Mouse (Mus musculus): Measurements from ENCODE around the gene Myh3.
"Not testable (repeated sequence)": the region's sequence is repeated elsewhere in the genome, so short reads cannot be mapped to it uniquely, and the experiment has no call there.

Gene Myh3

DNA sequence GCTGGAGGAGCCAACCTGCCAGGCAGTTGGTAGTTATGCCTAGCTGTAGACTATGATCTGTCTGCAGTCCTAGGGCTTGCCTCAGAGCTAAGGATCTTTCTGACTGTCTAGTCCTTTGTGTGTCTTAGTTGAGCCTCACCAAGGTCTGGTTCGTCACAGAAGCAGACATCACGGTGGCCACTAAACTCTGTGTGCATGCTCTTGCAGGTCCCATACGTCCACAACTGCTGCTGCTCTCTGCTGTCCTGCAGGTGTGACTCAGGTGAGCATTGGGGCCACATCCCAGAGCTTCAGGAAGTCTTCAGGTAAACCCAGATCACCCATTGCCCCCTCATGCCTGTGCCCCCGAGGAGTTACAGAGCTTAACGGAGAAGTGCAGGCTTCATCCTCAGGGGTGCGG lies 788 bp downstream of the Myh3 start:
- DNase-seq = no peak

DNA sequence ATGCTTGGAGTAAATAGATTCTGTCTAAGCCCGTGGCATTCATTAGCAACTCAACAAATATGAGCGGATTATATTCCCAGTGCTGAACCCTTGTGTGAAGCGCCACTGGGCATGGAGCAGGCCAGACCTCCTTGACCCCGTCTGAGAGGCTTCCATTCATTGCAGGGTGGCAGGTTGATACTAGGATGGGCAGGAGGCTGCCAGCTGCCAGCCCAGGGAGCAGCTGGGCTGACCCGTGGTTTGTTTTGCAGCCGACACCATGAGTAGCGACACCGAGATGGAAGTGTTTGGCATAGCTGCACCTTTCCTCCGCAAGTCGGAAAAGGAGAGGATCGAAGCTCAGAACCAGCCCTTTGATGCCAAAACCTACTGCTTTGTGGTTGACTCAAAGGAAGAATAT lies 1.6 kb downstream of the Myh3 start:
- no peak for DNase-seq

DNA sequence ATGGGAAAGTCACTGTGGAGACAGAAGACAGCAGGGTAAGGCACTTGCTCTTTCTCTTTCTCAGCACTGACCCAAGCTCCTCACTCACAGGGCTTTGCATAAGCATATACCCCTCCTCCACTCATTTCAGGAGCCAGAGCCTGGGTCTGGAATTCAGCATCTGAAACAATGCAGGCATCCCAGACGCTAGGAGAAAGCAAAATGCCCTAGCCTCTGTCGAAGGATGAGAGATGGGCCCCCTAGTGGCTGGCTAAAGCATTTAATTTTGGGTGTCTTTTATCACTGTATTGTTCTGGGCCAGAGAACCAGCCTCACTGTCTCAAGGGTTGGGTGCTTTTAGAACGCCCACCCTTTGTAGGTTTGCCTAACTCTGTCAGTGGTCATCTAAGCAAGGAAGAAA lies 2.1 kb downstream of the Myh3 start:
- DNase-seq = peak; percentile 70 to 71

DNA sequence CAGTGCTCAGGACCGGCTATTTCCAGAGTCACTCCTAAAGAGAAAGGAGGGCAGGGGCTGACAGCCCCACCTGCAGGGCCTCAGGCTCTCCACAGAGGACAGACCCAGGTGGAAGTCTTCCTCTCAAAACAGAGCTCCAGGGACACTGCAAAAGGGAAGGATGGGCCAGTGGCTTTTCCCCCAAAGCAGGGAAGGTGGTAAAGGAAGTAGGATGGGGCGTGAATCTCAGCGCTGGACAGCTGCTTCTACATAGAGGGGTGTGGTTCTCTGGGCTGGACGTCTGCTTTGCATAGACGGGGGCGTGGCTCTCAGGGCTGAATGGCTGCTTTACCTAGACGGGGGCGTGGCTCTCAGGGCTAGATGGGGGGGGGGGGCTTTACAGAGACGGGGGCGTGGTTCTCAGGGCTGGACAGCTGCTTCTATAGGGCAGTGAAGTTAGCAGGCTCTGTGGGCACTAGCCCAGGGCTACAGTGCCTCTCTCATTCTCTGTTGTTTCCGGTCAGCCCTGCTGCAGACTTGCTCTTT lies 3.1 kb downstream of the Myh3 start:
- no peak for DNase-seq

DNA sequence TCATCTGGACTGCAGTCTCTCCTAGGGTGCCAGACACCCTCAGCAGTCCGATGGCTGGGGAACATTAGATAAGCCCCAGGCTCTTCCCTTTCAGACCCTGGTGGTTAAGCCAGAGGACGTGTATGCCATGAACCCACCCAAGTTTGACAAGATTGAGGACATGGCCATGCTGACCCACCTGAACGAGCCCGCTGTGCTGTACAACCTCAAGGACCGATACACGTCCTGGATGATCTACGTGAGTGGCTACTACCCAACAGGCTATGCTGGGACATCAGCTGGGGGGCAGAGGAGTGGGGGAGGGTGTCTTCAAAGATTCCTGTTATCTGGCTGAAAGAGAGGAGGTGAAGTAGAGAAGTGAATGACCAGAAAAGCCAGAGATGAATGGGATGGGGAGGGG lies 4.1 kb downstream of the Myh3 start:
- DNase-seq = no peak

DNA sequence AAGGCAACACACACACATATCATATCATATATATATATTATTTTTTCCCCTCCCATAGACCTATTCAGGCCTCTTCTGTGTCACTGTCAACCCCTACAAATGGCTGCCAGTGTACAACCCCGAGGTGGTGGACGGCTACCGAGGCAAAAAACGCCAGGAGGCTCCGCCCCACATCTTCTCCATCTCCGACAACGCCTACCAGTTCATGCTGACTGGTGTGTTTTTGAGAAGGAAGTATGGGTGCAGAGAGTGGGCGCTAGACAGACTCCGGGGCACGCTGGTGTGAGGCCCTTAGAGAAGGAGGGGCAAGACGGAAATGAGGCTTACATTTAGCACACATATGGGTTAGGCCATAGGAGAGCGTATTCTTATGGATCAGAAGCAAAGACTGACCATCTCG lies 4.7 kb downstream of the Myh3 start:
- DNase-seq = no peak

DNA sequence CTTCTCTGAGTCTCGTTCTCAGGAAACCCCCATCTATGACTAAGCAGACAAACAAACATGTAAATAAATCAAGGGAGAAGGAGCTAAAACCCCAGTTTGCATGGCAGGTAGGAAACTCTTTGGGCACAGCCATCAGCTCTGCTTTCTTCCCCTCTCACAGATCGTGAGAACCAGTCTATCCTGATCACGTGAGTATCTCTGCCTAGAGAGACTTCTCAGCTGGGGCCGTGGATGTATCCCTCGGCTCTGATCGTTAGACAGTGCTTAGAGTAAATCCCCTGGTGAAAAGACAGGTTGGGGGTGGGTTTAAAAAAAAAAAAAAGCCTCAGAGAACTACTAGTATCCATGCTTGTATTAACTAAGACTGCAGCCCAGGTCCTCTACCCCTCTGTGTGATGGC lies 5.1 kb downstream of the Myh3 start:
- DNase-seq = no peak

DNA sequence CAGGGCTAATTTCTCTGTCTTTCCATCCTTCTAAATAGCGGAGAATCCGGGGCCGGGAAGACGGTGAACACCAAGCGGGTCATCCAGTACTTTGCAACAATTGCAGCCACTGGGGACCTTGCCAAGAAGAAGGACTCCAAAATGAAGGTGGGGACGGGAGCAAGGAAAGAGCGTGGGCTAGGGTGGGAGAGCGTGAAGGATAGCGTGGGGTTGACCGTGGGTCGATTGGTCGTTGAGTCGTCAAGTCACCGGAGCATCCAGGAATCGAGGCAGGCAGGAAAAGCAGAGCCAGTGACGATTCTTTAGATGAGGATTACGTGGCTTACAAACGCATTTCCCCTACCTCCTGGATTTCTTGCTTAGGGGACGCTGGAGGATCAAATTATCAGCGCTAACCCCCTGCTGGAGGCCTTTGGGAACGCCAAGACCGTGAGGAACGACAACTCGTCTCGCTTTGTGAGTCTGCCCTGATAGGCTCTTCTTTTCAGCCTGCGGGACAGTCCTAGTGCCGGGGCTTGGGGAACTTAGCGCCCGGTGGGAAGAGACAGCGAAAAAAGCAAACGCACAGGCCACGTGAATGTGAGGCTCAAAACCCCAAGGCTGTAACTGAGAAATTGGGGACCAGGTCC lies 5.7 kb downstream of the Myh3 start:
- no peak for DNase-seq

DNA sequence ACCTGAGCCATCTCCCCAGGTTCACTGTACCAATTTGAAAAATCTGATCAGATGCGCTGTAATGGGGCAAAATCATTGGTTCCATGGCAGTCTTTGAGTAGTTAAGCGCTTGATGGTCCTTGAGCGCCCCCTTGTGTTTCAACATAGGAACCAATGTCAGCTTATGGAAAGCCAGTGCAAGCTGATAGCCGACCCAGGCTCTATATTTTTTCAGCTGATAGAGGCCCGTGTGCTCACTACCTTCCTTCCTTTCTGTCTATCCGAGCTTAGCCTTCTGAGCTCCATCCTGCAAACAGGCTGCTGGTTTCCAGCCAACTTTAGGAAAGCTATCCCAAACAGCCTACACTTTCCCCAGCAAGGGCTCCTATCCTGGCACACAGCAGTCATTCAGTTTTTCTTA lies 7.4 kb downstream of the Myh3 start:
- peak; percentile 73 to 74 for DNase-seq

DNA sequence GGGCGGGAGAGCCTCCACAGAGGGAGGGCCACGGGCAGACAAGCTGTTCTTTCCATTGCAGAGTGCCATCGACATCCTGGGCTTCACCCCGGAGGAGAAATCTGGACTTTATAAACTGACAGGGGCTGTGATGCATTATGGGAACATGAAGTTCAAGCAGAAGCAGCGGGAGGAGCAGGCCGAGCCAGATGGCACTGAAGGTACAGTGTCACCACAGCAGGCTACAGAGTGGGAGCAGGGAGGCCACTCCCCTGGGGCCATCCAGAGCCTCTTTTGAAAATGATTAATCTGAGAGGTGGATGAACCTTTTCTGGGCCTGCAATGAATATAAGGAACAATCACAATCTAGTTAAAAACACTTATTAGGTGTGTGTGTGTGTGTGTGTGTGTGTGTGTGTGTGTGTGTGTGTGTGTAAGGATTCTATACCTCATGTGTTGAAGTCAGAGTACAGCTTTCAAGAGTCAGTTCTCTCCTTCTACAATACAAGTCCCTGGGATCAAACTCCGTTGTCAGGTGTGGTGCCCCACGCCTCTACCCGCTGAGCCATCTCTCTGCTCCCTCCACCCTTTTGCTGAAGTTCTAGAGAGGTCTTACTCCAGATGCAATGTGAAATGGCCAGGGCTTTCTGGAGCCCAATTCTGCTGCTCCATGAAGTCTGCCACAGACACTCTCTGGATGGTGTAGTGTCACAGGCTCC lies 8.5 kb downstream of the Myh3 start:
- no peak for DNase-seq

DNA sequence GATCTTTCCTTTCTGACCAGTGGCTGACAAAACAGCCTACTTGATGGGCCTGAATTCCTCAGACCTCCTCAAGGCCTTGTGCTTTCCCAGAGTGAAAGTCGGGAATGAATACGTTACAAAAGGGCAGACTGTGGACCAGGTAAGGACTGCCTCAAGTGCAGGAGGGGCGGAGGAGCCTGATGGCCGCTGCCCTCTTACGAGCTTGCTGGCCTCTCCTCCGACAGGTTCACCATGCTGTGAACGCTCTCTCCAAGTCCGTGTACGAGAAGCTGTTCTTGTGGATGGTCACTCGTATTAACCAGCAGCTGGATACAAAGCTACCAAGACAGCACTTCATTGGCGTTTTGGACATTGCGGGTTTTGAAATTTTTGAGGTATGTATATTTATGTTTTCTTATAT lies 9.1 kb downstream of the Myh3 start:
- no peak for DNase-seq

DNA sequence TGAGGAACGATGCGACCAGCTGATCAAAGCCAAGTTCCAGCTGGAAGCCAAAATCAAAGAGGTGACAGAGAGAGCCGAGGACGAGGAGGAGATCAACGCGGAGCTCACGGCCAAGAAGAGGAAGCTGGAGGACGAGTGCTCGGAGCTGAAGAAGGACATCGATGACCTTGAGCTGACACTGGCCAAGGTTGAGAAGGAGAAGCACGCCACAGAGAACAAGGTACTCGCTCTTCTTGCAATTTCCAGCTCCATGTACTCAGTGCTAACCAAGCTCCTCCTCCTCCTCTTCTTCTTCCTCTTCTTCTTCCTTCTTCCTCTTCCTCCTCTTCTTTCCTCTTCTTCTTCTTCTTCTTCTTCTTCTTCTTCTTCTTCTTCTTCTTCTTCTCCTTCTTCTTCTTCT lies 14.3 kb downstream of the Myh3 start:
- DNase-seq = not testable (repeated sequence)

DNA sequence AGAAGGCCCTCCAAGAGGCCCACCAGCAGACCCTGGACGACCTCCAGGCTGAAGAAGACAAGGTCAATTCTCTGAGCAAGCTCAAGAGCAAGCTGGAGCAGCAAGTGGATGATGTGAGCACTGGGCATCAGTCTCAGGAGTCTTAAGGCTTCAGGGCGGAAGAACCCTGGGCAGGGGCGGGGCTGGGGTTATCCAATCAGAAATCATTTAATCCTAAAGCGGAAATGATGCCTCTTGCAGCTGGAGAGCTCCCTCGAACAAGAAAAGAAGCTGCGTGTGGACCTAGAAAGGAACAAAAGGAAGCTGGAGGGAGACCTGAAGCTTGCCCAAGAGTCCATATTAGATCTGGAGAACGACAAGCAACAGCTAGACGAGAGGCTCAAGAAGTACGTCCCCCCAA lies 15.1 kb downstream of the Myh3 start:
- no peak for DNase-seq

DNA sequence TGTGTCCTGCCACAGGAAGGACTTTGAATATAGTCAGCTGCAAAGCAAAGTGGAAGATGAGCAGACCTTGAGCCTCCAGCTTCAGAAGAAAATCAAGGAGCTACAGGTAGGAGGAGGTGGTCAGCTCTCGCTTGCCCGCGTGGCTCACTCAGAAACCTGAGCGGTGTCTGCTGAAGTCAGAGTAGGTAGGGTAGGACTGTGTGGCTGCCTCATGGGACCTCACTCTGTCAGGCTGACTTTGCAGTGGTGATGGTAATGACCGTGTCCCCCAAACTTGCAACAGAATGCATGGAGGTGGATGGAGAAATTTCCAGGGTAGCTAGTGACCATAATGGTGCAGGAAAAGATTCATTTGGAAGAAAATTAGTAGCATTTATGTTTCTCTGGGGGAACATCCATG lies 15.6 kb downstream of the Myh3 start:
- DNase-seq = no peak

DNA sequence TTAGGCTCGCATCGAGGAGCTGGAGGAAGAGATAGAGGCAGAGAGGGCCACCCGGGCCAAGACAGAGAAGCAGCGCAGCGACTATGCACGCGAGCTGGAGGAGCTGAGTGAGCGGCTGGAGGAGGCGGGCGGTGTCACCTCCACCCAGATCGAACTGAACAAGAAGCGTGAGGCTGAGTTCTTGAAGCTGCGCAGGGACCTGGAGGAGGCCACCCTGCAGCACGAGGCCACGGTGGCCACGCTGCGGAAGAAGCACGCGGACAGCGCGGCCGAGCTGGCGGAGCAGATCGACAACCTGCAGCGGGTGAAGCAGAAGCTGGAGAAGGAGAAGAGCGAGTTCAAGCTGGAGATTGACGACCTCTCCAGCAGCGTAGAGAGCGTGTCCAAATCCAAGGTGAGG lies 16.4 kb downstream of the Myh3 start:
- DNase-seq = no peak

DNA sequence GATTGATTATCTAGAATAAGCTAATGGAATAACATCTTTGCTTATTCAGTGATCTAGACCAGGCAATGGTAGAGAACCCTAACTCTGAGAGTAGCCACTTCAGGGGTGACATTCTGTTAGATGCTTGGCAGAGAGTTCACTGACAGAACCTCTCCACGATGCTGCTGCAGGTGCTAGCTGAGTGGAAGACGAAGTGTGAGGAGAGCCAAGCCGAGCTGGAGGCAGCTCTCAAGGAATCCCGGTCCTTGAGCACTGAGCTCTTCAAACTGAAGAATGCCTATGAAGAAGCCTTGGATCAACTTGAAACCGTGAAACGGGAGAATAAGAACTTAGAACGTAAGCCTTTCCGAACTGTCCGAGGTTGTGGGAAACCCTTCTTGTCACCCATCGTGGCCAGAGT lies 19.6 kb downstream of the Myh3 start:
- no peak for DNase-seq

DNA sequence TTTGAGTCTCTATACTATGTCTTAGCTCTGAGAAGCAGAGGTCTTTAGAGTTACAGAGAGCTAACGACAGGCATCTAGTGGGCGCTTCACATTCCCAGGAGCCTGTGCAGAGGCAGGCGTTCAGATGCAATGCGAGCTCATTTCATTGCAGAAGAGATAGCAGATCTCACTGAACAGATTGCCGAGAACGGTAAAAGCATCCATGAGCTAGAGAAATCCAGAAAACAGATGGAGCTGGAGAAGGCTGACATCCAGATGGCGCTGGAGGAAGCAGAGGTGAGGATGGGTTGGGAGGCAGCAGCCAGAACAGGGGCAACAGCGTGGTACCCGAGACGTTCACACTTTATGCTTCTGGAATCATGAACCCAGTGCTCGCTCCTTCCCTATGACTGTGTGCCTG lies 20.3 kb downstream of the Myh3 start:
- no peak for DNase-seq

DNA sequence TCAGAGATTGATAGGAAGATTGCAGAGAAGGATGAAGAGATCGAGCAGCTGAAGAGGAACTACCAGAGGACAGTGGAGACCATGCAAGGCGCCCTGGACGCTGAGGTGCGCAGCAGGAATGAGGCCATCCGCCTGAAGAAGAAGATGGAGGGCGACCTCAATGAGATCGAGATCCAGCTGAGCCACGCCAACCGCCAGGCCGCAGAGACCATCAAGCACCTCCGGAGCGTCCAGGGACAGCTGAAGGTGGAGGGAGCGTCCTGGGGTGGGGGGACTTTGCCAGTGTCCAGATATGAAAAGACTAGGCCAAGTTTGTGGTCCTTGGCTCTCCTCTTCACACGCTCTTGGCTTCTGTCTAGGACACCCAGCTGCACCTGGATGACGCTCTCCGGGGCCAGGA lies 21.1 kb downstream of the Myh3 start:
- DNase-seq = no peak

DNA sequence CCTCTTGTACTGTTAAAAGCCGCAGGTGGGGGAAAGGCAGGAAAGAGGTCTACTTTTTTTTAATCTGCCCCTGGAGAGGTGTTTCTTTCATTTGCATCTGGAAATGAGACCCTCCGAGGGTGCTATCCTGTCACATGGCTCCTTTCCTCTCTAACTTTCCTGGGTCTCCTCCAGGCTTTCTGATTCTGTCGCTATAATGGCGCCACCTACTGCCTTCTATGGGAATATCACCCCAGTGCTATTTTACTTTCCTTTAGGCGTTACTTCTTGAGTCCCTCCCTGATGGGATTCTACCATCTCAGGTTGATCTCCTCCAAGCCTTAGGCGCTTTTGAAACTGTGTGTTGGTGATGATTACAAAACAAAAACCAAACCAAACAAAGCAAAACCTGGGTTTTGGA lies 22.1 kb downstream of the Myh3 start:
- peak; percentile 19 to 28 for DNase-seq

DNA sequence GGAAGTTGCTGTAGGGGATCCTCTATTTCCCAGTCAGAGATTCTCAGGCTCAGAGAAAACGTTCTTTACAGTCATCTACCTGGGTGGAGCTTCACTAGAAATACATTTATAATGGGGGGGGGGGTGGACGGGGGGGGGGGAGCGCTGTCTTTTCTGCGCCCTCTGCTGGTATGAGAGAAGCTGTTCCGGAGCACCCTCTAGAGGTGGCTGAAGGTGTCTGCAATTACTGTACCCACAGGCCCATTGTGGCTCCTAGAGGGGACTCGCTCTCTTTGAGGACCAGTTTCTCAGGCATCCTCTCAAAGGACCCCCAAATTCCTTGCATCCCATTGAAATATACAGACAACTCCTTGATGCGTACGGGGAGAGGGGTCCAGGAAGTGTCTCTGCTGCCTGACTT lies 23.6 kb downstream of the Myh3 start:
- DNase-seq = peak; percentile 56 to 63

DNA sequence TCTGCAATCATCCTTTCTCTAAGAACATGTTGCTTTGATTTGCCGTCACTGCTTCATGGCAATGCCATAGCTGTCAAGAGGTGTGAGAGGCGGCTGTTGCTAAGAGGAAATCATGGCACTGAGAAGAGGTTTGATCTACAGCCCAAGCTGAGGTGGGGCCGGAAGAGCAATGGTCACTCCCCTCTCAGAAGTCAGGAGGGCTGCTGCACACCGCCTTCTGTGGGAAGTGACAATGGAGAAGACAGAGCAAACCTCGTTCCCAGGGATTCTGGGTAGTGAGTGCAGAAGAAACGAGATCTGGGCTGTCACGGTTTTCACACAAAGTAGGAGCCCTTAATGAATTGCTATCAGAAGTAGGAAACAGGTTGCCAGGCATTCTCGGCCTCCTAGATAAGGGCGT lies 25.2 kb downstream of the Myh3 start:
- no peak for DNase-seq

DNA sequence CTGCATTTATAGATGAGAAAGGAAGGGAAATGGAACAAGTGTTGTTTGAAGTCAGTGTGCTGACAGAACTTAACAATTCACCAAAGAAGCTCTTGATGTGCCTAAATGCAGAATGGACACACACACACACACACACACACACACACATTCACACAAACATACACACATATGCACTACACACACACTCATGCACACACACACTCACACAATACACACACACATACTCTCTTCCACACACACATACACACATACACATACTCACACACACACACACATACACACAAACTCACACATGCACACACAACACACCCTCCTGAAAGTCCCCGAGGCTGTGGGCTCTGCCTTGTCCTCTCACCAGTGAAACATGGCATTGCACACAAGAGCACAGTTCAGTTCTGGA lies 26.1 kb downstream of the Myh3 start:
- DNase-seq = no peak

DNA sequence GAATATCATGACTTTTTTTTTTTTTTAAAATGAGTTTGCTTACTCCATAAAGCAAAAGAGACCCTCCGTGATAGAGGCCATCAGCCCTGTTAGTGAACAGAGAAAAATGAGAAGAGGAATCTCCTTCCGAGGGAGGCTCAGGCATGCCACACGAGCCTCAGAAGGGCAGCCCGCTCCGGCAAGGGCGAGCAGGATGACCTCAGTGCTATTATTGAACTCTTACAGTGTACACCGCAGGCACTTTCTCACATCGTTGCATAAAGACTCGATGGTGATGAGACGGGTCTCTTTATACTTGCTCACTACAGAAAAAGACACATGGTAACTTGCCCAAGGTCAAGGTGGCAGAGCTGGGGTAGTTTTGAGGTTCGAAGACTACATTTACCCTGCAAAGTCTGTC lies 26.6 kb downstream of the Myh3 start:
- no peak for DNase-seq

DNA sequence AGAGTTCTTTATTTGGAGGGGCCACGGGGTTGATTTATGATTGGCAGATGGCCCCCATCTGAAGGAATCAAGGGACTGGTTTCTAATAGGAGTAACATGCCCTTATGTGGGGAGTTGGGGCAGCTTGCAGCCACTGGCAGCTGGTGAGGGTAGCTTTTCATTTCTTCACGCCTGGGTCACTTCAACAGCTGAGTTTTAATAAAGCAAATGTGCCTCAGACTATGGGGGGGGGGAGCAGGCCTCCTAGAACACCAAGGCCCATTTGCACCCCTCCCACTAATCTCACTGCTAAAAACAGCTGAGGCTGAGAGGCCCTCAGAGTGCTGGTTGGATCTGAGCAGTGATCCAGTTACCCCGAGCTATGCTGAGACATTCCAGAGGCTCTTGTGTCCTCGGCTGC lies 27.6 kb downstream of the Myh3 start:
- DNase-seq = no peak

DNA sequence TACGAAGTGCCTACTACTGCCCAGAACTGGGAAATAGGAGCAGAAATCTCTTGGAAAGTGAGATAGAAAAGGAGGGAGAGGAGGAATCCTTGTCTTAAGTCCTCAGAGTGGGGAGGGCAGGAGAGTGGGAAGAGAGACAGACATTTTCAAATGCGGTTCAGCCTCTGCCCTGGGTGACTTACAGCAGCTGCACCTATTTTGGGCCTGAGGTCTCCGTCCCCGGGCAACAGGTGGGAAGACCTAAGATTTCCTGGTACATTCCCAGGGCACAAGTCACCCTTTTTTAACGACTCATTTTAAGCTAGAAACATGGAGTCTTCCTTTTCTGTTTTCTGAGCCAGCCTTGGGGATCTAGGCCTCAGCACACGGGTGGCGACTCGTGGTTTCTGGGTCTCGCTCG lies 28.9 kb downstream of the Myh3 start:
- DNase-seq = no peak
